Mouse (Mus musculus) heart, adult 2 months (tissue): Measurements from ENCODE around the gene Acer1.
A peak's percentile ranks its signal among the peaks of the same experiment; 100 is the strongest.

Experiments used
- CTCF ChIP-seq: fragments of 200-600 bp; IDR thresholded peaks from 2 replicates; pipeline ENCODE4 v1.8.1; 2022; ENCODE audit warnings: antibody characterized with exemption, mild to moderate bottlenecking, moderate library complexity
- EP300 ChIP-seq: fragments of 200-500 bp; IDR thresholded peaks from 2 replicates; pipeline ENCODE4 v1.6.1; 2011; ENCODE audit warnings: low read depth, low read length, control low read depth; ENCODE audit not compliant: insufficient read depth
- POLR2A ChIP-seq: fragments of 200-500 bp; IDR thresholded peaks from 2 replicates; pipeline ENCODE4 v1.6.1; 2011; ENCODE audit warnings: mild to moderate bottlenecking, low read depth, low read length, control low read depth; ENCODE audit not compliant: insufficient read depth

- TF ChIP-seq CTCF (peak; percentile 33), POLR2A (no peak), EP300 (no peak)
Observed at GRCm38 (mm10) chr17:56988921-56989430, 7.0 kb upstream of the Acer1 start.
